Comparison of ENCODE assay signal across 12 mouse cellular contexts in genomic region chr9:33238846-33239245, GRCm38 (mm10).
"Had no signal": no experiment of that assay in that cellular context is flagged by ENCODE, and none has a peak within 500 bp of the region (broad histone marks: within the 10 kb centered on the region; RNA-seq: fewer than 3 reads in every experiment).

No protein-coding gene starts in this region.

- H3K4me2 ChIP-seq: kidney, embryonic 15.5 days; limb, embryonic 13.5 days; liver, embryonic 15.5 days; midbrain, embryonic 12.5 days had no signal

- ATAC-seq: lung, postnatal 0 days; midbrain, embryonic 16.5 days had no signal

- DNase-seq: kidney, postnatal 14 days; left cerebral cortex, postnatal 4 days; lung, adult 2 months; lung, postnatal 36 days; right cerebral cortex, postnatal 25 days; thymus, postnatal 14 days had no signal

- H3K4me1 ChIP-seq: kidney, embryonic 15.5 days; limb, embryonic 13.5 days; liver, embryonic 15.5 days had no signal

- H3K27me3 ChIP-seq: kidney, embryonic 15.5 days; limb, embryonic 13.5 days; liver, embryonic 15.5 days; midbrain, embryonic 12.5 days had no signal

- H3K9ac ChIP-seq: kidney, embryonic 15.5 days; limb, embryonic 13.5 days; liver, embryonic 15.5 days; midbrain, embryonic 12.5 days had no signal

- H3K27ac ChIP-seq: kidney, embryonic 15.5 days; limb, embryonic 13.5 days; liver, embryonic 15.5 days; midbrain, embryonic 12.5 days had no signal

- H3K9me3 ChIP-seq: kidney, embryonic 15.5 days; limb, embryonic 13.5 days; liver, embryonic 15.5 days; midbrain, embryonic 12.5 days had no signal

- H3K4me3 ChIP-seq: kidney, embryonic 15.5 days; limb, embryonic 13.5 days; liver, embryonic 15.5 days; midbrain, embryonic 12.5 days had no signal

- H3K36me3 ChIP-seq: kidney, embryonic 15.5 days; limb, embryonic 13.5 days; liver, embryonic 15.5 days; midbrain, embryonic 12.5 days had no signal
